Mouse (Mus musculus): Measurements from ENCODE around the gene Dlgap4.

- TF ChIP-seq CTCF (IDR thresholded peaks at IDR 0.05; ENCODE audit: control insufficient read depth, insufficient read depth, insufficient read length) (no peak), MAX (IDR thresholded peaks at IDR 0.05) (no peak), USF1 (IDR thresholded peaks at IDR 0.05; ENCODE audit: low read depth) (no peak)
These were observed 127.8 kb downstream of the Dlgap4 start for GRCm38 (mm10) chr2:156741265-156741664.
